Mouse (Mus musculus): ENCODE measurements at regions not wholly inside any gene's neighbourhood (a gene's known extent, or its start where the extent isn't known, plus 50 kb on each side); places are given as distances from the start of the nearest gene placed in this dataset.
A peak's percentile ranks its signal among the peaks of the same experiment; 100 is the strongest.

- ATAC-seq (ENCODE audit: low FRiP score): no peak
- Histone ChIP-seq H3K9me3 (ENCODE audit: low read length) (no peaks in the 10 kb centered on the region), H3K27me3 (ENCODE audit: insufficient read depth, low read length) (no peaks in the 10 kb centered on the region), H3K4me2 (ENCODE audit: low read depth, low read length, poor library complexity, severe bottlenecking) (no peak overlapping the region), H3K36me3 (ENCODE audit: insufficient read depth, low read length) (no peaks in the 10 kb centered on the region), H3K9ac (replicated peaks; ENCODE audit: low read length, poor library complexity, severe bottlenecking) (no peak overlapping the region), H3K4me1 (ENCODE audit: insufficient read depth, low read length) (peaks cover 12% of the 10 kb centered on the region; the same call in 1 of the 2 replicates), H3K27ac (ENCODE audit: low read depth, low read length) (peak overlapping the region; percentile 32; the same call in 1 of the 2 replicates), H3K4me3 (ENCODE audit: low read depth, low read length) (no peak overlapping the region)
- DNase-seq (ENCODE audit: low spot score): peak; percentile 63
- 49% methylated on average over 13 of the region's 13 CpGs for WGBS
- TF ChIP-seq CTCF (IDR thresholded peaks at IDR 0.05): no peak
Measured at GRCm38 (mm10) chr9:34202122-34202941, 283.4 kb upstream of the Kirrel3 start.

GRCm38 (mm10) chr9:34202942-34203551, 282.6 kb upstream of the Kirrel3 start:
- Histone ChIP-seq H3K4me2 (ENCODE audit: low read depth, low read length, poor library complexity, severe bottlenecking) (no peak overlapping the region), H3K36me3 (ENCODE audit: insufficient read depth, low read length) (no peaks in the 10 kb centered on the region), H3K4me3 (ENCODE audit: low read depth, low read length) (no peak overlapping the region), H3K27me3 (ENCODE audit: insufficient read depth, low read length) (no peaks in the 10 kb centered on the region), H3K9ac (replicated peaks; ENCODE audit: low read length, poor library complexity, severe bottlenecking) (no peak overlapping the region), H3K27ac (ENCODE audit: low read depth, low read length) (no peak overlapping the region; the same call in 1 of the 2 replicates), H3K4me1 (ENCODE audit: insufficient read depth, low read length) (peaks cover 12% of the 10 kb centered on the region; the same call in 1 of the 2 replicates), H3K9me3 (ENCODE audit: low read length) (no peaks in the 10 kb centered on the region)
- peak; percentile 52 for DNase-seq (ENCODE audit: low spot score)
- no peak for ATAC-seq (ENCODE audit: low FRiP score)
- TF ChIP-seq CTCF (IDR thresholded peaks at IDR 0.05): no peak
- WGBS: 36% methylated on average over 11 of the region's 11 CpGs

GRCm38 (mm10) chr9:34203624-34204365, 281.9 kb upstream of the Kirrel3 start:
- H3K9me3 ChIP-seq (ENCODE audit: low read length): no peaks in the 10 kb centered on the region
- no peak overlapping the region for H3K9ac ChIP-seq (replicated peaks; ENCODE audit: low read length, poor library complexity, severe bottlenecking)
- no peaks in the 10 kb centered on the region for H3K27me3 ChIP-seq (ENCODE audit: insufficient read depth, low read length)
- ATAC-seq (ENCODE audit: low FRiP score) (no peak), DNase-seq (ENCODE audit: low spot score) (peak; percentile 36)
- peak; percentile 40 for TF ChIP-seq CTCF (IDR thresholded peaks at IDR 0.05)
- no peak overlapping the region for H3K4me2 ChIP-seq (ENCODE audit: low read depth, low read length, poor library complexity, severe bottlenecking)
- no peaks in the 10 kb centered on the region for H3K36me3 ChIP-seq (ENCODE audit: insufficient read depth, low read length)
- 19% methylated on average over 7 of the region's 7 CpGs for WGBS
- H3K4me1 ChIP-seq (ENCODE audit: insufficient read depth, low read length): peaks cover 12% of the 10 kb centered on the region; the same call in 1 of the 2 replicates
- no peak overlapping the region for H3K4me3 ChIP-seq (ENCODE audit: low read depth, low read length)
- H3K27ac ChIP-seq (ENCODE audit: low read depth, low read length): no peak overlapping the region

- Histone ChIP-seq H3K27ac (ENCODE audit: low read depth, low read length) (no peak overlapping the region), H3K27me3 (ENCODE audit: insufficient read depth, low read length) (no peaks in the 10 kb centered on the region), H3K9me3 (ENCODE audit: low read length) (no peaks in the 10 kb centered on the region), H3K4me2 (ENCODE audit: low read depth, low read length, poor library complexity, severe bottlenecking) (no peak overlapping the region), H3K9ac (replicated peaks; ENCODE audit: low read length, poor library complexity, severe bottlenecking) (no peak overlapping the region), H3K4me1 (ENCODE audit: insufficient read depth, low read length) (peaks cover 12% of the 10 kb centered on the region; the same call in 1 of the 2 replicates), H3K36me3 (ENCODE audit: insufficient read depth, low read length) (no peaks in the 10 kb centered on the region), H3K4me3 (ENCODE audit: low read depth, low read length) (no peak overlapping the region)
- 34% methylated on average over 2 of the region's 2 CpGs for WGBS
- no peak for DNase-seq (ENCODE audit: low spot score)
- ATAC-seq (ENCODE audit: low FRiP score): no peak
- TF ChIP-seq CTCF (IDR thresholded peaks at IDR 0.05): no peak
Measured at GRCm38 (mm10) chr9:34204479-34204878, 281.2 kb upstream of the Kirrel3 start.

GRCm38 (mm10) chr9:34231561-34231960, 254.1 kb upstream of the Kirrel3 start:
- no peak for TF ChIP-seq CTCF (IDR thresholded peaks at IDR 0.05)
- Histone ChIP-seq H3K4me3 (ENCODE audit: low read depth, low read length) (no peak overlapping the region), H3K4me2 (ENCODE audit: low read depth, low read length, poor library complexity, severe bottlenecking) (no peak overlapping the region), H3K36me3 (ENCODE audit: insufficient read depth, low read length) (no peaks in the 10 kb centered on the region), H3K9me3 (ENCODE audit: low read length) (no peaks in the 10 kb centered on the region), H3K27ac (ENCODE audit: low read depth, low read length) (no peak overlapping the region), H3K4me1 (ENCODE audit: insufficient read depth, low read length) (no peaks in the 10 kb centered on the region), H3K9ac (replicated peaks; ENCODE audit: low read length, poor library complexity, severe bottlenecking) (no peak overlapping the region), H3K27me3 (ENCODE audit: insufficient read depth, low read length) (no peaks in the 10 kb centered on the region)
- no peak for DNase-seq (ENCODE audit: low spot score)
- 52% methylated on average over 2 of the region's 2 CpGs for WGBS
- no peak for ATAC-seq (ENCODE audit: low FRiP score)
